Mouse (Mus musculus) urinary bladder, postnatal 4 days (tissue): ENCODE results near the gene Angptl8.
A peak's percentile ranks its signal among the peaks of the same experiment; 100 is the strongest.
"Not testable (repeated sequence)": the region's sequence is repeated elsewhere in the genome, so short reads cannot be mapped to it uniquely, and the experiment has no call there.

ENCODE experiments used
- DNase-seq, 2 experiments: peaks; one replicate each; pipeline ENCODE4 v3.0.0; 2021 to 2022; ENCODE audit warnings: low spot score in 2 of 2

Angptl8 gene

DNA sequence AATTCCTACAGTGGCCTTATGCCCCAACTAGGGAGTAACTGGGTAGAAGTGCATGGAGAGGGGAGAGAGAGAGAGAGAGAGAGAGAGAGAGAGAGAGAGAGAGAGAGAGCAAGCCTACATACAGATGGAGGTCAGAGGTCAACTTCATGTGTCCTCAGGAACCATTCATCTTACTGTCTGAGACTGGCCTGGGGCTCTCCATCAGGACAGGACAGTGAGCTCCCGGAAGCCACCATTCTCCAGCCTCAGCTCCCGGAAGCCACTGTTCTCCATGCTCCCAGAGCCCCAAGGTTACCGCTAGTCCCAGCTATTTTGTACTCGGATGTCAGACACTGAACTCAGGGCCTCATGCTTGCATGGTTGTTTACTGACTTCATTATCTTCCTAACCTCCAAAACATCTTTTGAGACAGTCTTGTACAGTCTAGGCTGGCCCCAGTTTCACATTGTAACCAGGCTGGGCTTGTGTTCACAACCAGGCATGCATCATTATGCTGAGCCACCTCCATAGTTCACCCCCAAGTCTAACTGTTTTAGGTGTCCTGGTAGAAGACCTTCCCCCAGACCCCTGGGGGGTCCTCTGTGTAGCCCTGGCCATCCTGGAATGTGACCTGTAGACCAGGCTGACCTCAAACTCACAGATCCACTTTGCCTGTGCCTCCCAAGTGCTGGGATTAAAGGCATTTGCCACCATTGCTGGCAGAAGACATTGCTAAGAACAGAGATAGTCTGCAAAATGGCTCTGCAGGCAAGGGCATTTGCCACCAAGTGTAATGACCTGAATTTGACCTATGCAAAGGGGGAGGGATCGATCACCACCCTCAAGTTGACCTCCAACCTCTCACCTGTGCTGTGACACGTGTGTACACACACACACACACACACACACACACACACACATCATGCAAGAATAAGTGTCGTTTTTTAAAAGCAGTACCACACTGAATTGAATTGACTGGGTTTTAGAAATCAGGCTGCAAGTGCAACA lies 14.7 kb downstream of the Angptl8 start:
- no peak for DNase-seq

DNA sequence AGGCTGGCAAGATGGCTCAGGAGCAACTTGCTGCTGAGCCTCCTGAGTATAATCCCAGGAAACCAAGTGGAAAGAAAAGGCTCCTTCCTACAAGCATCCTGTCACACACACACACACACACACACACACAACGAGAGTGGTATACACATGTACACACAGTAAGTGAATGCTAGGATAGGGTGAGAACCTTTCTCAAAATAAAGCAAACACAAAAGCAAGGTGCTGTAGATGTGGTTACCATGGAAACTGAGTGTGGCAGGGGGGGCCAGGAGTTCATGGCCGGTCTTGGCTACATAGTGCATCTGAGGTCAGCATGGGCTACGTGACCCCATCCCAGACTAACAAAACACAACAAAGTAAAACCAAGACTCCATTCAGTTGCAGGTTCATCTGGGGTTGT lies 15.8 kb downstream of the Angptl8 start:
- no peak for DNase-seq

GRCm38 (mm10) chr9:21852128-21853091 lies 17.1 kb downstream of the Angptl8 start, which contains the start of gene Dock6:
TSS of gene Dock6 (minus strand) at chr9:21852635.
- peak; percentile 90 to 93 for DNase-seq

- DNase-seq: no peak
Measured at GRCm38 (mm10) chr9:21853961-21854360, 18.7 kb downstream of the Angptl8 start.

DNA sequence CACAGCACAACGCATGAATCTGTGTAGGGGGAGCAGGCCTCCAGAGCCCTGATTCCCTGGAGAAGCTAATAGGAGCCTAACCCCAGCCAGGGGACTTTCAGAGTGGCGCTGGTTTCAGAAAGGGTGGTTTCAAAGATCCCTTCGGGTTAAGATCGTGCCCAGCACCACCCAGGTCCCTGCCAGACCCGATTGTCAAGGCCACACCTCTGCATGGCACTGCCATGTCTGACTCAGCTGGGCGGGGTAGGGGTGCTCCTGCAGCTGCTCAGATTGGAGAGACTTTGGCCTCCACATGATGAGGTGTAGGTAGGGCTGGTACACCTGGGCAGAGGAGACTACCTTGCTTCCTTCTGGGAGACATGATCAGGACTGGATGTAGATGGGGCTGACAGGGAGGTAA lies 19.6 kb downstream of the Angptl8 start:
- DNase-seq: no peak

GRCm38 (mm10) chr9:21857501-21857900 lies 22.2 kb downstream of the Angptl8 start:
- no peak for DNase-seq

DNA sequence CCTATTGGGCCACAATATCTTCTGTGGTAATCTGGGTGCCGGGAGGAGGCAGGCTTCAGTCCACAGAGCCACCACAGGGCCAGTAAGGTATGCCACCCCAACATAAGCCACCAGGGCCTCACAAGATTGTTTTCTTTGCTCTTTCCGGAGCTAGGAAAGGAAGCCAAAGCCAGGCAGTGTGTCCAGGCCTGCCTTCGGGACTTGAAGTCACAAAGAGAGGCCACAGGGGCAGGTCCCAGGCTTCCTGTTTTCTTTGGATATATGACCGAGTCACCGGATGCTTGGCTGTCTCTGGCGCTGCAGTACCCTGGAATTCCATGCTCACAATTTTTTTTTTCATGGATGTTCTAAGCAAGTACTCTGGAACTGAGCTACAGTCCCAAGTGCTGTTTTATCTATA lies 22.8 kb downstream of the Angptl8 start:
- DNase-seq: no peak

GRCm38 (mm10) chr9:21859606-21860005 lies 24.3 kb downstream of the Angptl8 start:
- DNase-seq: no peak

- not testable (repeated sequence) for DNase-seq
Measured at GRCm38 (mm10) chr9:21860349-21860748, 25.0 kb downstream of the Angptl8 start.

DNA sequence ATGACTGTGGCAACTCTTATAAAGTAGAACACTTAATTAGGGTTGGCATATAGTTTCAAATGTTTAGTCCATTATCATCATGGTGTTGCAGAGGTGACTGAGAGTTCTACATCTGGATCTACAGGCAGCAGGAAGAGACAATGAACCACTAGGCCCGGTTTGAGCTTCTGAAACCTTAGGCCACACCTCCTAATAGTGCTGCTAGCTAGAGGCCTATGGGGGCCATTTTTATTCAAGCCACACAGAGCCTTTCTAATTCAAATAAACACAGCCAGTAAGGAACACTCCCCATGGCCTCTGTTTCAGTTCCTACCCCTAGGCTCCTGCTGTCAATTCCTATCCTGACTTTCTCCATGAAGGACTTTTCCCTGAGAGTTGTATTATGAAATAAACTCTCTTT lies 26.9 kb downstream of the Angptl8 start:
- no peak for DNase-seq

DNA sequence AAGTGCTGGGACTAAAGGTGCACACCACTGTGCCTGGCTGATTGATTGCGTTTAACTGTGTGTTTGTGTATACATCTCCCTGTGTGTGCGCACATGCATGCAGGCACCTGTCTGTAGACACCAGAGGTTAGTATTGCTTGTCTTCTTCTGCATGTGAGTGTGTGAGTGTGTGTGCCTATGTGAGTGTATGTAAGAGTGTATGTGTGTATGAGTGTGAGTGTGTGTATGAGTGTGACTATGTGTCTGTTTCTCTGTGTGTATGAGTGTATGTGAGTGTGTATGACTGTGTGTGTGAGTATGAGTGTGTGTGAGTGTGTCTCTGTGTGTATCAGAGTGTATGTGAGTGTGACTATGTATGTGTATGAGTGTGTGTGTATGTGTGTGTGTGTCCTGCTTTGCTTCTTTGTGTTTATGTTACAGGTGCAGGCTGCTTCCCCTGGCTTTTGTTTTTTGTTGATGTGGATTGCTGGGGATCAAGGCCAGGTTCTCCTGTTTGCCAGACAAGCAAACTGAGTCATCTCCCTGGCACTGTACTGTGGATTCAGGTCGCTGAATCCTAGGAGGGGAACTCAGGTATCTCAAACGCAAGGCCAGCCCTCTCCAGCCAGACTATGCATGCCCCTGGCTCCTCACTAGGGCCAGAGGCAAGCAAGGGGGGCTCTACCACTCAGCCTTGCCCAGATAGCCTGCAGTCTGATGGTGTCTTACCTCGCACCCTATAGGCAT lies 30.5 kb downstream of the Angptl8 start:
- no peak for DNase-seq

- no peak for DNase-seq
Measured at GRCm38 (mm10) chr9:21866641-21867040, 31.3 kb downstream of the Angptl8 start.

- DNase-seq: no peak
Measured at GRCm38 (mm10) chr9:21867726-21868125, 32.4 kb downstream of the Angptl8 start.

GRCm38 (mm10) chr9:21869290-21869689 lies 34.0 kb downstream of the Angptl8 start:
- peak; percentile 62 to 80 for DNase-seq

GRCm38 (mm10) chr9:21870879-21871524 lies 35.7 kb downstream of the Angptl8 start:
- DNase-seq: no peak

GRCm38 (mm10) chr9:21872204-21872603 lies 36.9 kb downstream of the Angptl8 start:
- DNase-seq: no peak

GRCm38 (mm10) chr9:21876601-21877000 lies 41.3 kb downstream of the Angptl8 start:
- no peak for DNase-seq
